Mouse (Mus musculus) MEL (cell line): ENCODE data around the gene Slc25a17. TPM values are rescaled to one million over a fixed set of nuclear protein-coding genes. Genes with fewer than 3 reads are reported as not detected.

ENCODE experiments used
- DNase-seq: peaks from one replicate; pipeline ENCODE4 v3.0.0; 2011; ENCODE audit warnings: low read depth, low spot score
- H3K27ac ChIP-seq: 2 replicates; pipeline ENCODE4 v1.5.1; 2012; ENCODE audit warnings: low read depth, mild to moderate bottlenecking, control low read depth, low read length, moderate library complexity; ENCODE audit not compliant: control insufficient read depth
- H3K27me3 ChIP-seq, 2 experiments: fragments of 150-350 bp in 1 of 2; sonication (generic) in 1 of 2; 2 replicates each; pipeline ENCODE4 v1.6.1; 2012; ENCODE audit warnings: low read length in 2 of 2, mild to moderate bottlenecking in 2 of 2, improper control_type of control experiment in 1 of 2, moderate library complexity in 1 of 2; ENCODE audit not compliant: insufficient read depth in 2 of 2, control insufficient read depth in 1 of 2
- H3K36me3 ChIP-seq, 2 experiments: 2 replicates each; pipeline ENCODE4 v1.6.1; 2012 to 2014; ENCODE audit warnings: low read length in 2 of 2, improper control_type of control experiment in 1 of 2, inconsistent platforms in 1 of 2, mild to moderate bottlenecking in 1 of 2; ENCODE audit not compliant: insufficient read depth in 2 of 2, control insufficient read depth in 1 of 2
- H3K4me1 ChIP-seq, 2 experiments: fragments of 150-350 bp in 1 of 2; sonication (generic) in 1 of 2; 2 replicates each; pipeline ENCODE4 v1.6.1; 2012; ENCODE audit warnings: low read length in 2 of 2, improper control_type of control experiment in 1 of 2, mild to moderate bottlenecking in 1 of 2; ENCODE audit not compliant: insufficient read depth in 2 of 2, control insufficient read depth in 1 of 2
- H3K4me3 ChIP-seq, 2 experiments: fragments of 150-350 bp in 1 of 2; sonication (generic) in 1 of 2; 2 replicates each; pipeline ENCODE4 v1.5.1; 2012; ENCODE audit warnings: low read depth in 2 of 2, low read length in 2 of 2, mild to moderate bottlenecking in 2 of 2, moderate library complexity in 2 of 2, control low read depth in 1 of 2, improper control_type of control experiment in 1 of 2; ENCODE audit not compliant: control insufficient read depth in 1 of 2, insufficient read depth in 1 of 2
- H3K79me2 ChIP-seq: 2 replicates; pipeline ENCODE4 v1.6.1; 2012; ENCODE audit warnings: mild to moderate bottlenecking, low read length, moderate library complexity; ENCODE audit not compliant: control insufficient read depth, poor library complexity, insufficient read depth
- H3K9ac ChIP-seq: 2 replicates; pipeline ENCODE4 v1.6.1; 2012; ENCODE audit warnings: low read depth, mild to moderate bottlenecking, control low read depth, low read length, moderate library complexity; ENCODE audit not compliant: control insufficient read depth, poor library complexity, severe bottlenecking
- H3K9me3 ChIP-seq: fragments of 150-350 bp; sonication (generic); replicated peaks from 2 replicates; pipeline ENCODE4 v1.6.1; 2012; ENCODE audit warnings: mild to moderate bottlenecking, low read length, improper control_type of control experiment, moderate library complexity; ENCODE audit not compliant: insufficient read depth
- CHD1 ChIP-seq: IDR thresholded peaks from 2 replicates; pipeline ENCODE4 v1.6.1; 2012; ENCODE audit warnings: low read depth, mild to moderate bottlenecking, inconsistent platforms, low read length, improper control_type of control experiment
- CTCF ChIP-seq, 3 experiments: IDR thresholded peaks in 2 of 3; conservative IDR thresholded peaks in 1 of 3; 2 replicates each; pipeline ENCODE4 v1.5.1; 2011 to 2012; ENCODE audit warnings: low read length in 3 of 3, low read depth in 2 of 3, mild to moderate bottlenecking in 2 of 3, improper control_type of control experiment in 1 of 3, inconsistent platforms in 1 of 3, mixed read lengths in 1 of 3, moderate library complexity in 1 of 3; ENCODE audit not compliant: control insufficient read depth in 1 of 3, insufficient read depth in 1 of 3, poor library complexity in 1 of 3, severe bottlenecking in 1 of 3
- E2F4 ChIP-seq: IDR thresholded peaks from 2 replicates; pipeline ENCODE4 v1.6.1; 2011; ENCODE audit warnings: low read depth, low read length, improper control_type of control experiment, borderline replicate concordance
- EP300 ChIP-seq, 2 experiments: IDR thresholded peaks; 2 replicates each; pipeline ENCODE4 v1.6.1; 2011; ENCODE audit warnings: improper control_type of control experiment in 2 of 2, low read length in 2 of 2, low read depth in 1 of 2, mild to moderate bottlenecking in 1 of 2
- ETS1 ChIP-seq: IDR thresholded peaks from 2 replicates; pipeline ENCODE4 v1.6.1; 2012; ENCODE audit warnings: low read depth, mild to moderate bottlenecking, inconsistent platforms, low read length, improper control_type of control experiment, moderate library complexity
- GABPA ChIP-seq: IDR thresholded peaks from 2 replicates; pipeline ENCODE4 v1.6.1; 2012; ENCODE audit warnings: low read depth, mild to moderate bottlenecking, inconsistent platforms, low read length, improper control_type of control experiment, moderate library complexity
- GATA1 ChIP-seq: IDR thresholded peaks from 2 replicates; pipeline ENCODE4 v1.6.1; 2011; ENCODE audit warnings: low read depth, low read length, improper control_type of control experiment
- KAT2A ChIP-seq: conservative IDR thresholded peaks from 2 replicates; pipeline ENCODE4 v1.6.1; 2012; ENCODE audit warnings: low read depth, low read length, improper control_type of control experiment, inconsistent platforms
- MAFK ChIP-seq: IDR thresholded peaks from 2 replicates; pipeline ENCODE4 v1.6.1; 2011; ENCODE audit warnings: low read depth, mild to moderate bottlenecking, low read length, improper control_type of control experiment, borderline replicate concordance
- MAX ChIP-seq: IDR thresholded peaks from 2 replicates; pipeline ENCODE4 v1.6.1; 2011; ENCODE audit warnings: low read length, improper control_type of control experiment
- MAZ ChIP-seq: IDR thresholded peaks from 2 replicates; pipeline ENCODE4 v1.6.1; 2012; ENCODE audit warnings: low read depth, mild to moderate bottlenecking, inconsistent platforms, low read length, improper control_type of control experiment
- MXI1 ChIP-seq: IDR thresholded peaks from 2 replicates; pipeline ENCODE4 v1.6.1; 2011; ENCODE audit warnings: mild to moderate bottlenecking, low read depth, low read length, improper control_type of control experiment
- MYB ChIP-seq: IDR thresholded peaks from 2 replicates; pipeline ENCODE4 v1.6.1; 2011; ENCODE audit warnings: mild to moderate bottlenecking, low read depth, low read length, improper control_type of control experiment
- NELFE ChIP-seq: IDR thresholded peaks from 2 replicates; pipeline ENCODE4 v1.6.1; 2011; ENCODE audit warnings: low read depth, low read length, improper control_type of control experiment
- NRF1 ChIP-seq: IDR thresholded peaks from 2 replicates; pipeline ENCODE4 v1.6.1; 2014; ENCODE audit warnings: low read depth, mild to moderate bottlenecking, inconsistent platforms, low read length, improper control_type of control experiment, moderate library complexity; ENCODE audit not compliant: poor library complexity, insufficient read depth, severe bottlenecking
- POLR2A ChIP-seq, 2 experiments: IDR thresholded peaks; 2 replicates each; pipeline ENCODE4 v1.6.1; 2011 to 2012; ENCODE audit warnings: low read length in 2 of 2, mild to moderate bottlenecking in 2 of 2, control low read depth in 1 of 2, improper control_type of control experiment in 1 of 2, low read depth in 1 of 2, moderate library complexity in 1 of 2; ENCODE audit not compliant: control insufficient read depth in 1 of 2, insufficient read depth in 1 of 2, poor library complexity in 1 of 2
- POLR2AphosphoS2 ChIP-seq: IDR thresholded peaks from 2 replicates; pipeline ENCODE4 v1.6.1; 2011; ENCODE audit warnings: low read length, improper control_type of control experiment
- RAD21 ChIP-seq: IDR thresholded peaks from 2 replicates; pipeline ENCODE4 v1.6.1; 2011; ENCODE audit warnings: mild to moderate bottlenecking, low read depth, low read length, improper control_type of control experiment
- TCF12 ChIP-seq: IDR thresholded peaks from 2 replicates; pipeline ENCODE4 v1.6.1; 2014; ENCODE audit warnings: low read depth, mild to moderate bottlenecking, inconsistent platforms, low read length, improper control_type of control experiment, moderate library complexity
- UBTF ChIP-seq: IDR thresholded peaks from 2 replicates; pipeline ENCODE4 v1.6.1; 2012; ENCODE audit warnings: low read depth, mild to moderate bottlenecking, inconsistent platforms, low read length, improper control_type of control experiment, moderate library complexity, borderline replicate concordance; ENCODE audit not compliant: insufficient read depth
- USF2 ChIP-seq, 2 experiments: IDR thresholded peaks; 2 replicates each; pipeline ENCODE4 v1.6.1; 2011 to 2012; ENCODE audit warnings: improper control_type of control experiment in 2 of 2, low read length in 2 of 2, borderline replicate concordance in 1 of 2, inconsistent platforms in 1 of 2, low read depth in 1 of 2, mild to moderate bottlenecking in 1 of 2; ENCODE audit not compliant: insufficient read depth in 1 of 2
- ZKSCAN1 ChIP-seq: IDR thresholded peaks from 2 replicates; pipeline ENCODE4 v1.6.1; 2012; ENCODE audit warnings: low read depth, mild to moderate bottlenecking, inconsistent platforms, low read length, improper control_type of control experiment, moderate library complexity
- ZNF384 ChIP-seq: IDR thresholded peaks from 2 replicates; pipeline ENCODE4 v1.6.1; 2012; ENCODE audit warnings: low read depth, mild to moderate bottlenecking, inconsistent platforms, low read length, improper control_type of control experiment
- polyA plus RNA-seq, 2 experiments: library from polyadenylated mRNA; stranded (reverse) in 1 of 2; unstranded in 1 of 2; fragments of >175 nt in 1 of 2; fragments of >200 nt in 1 of 2; gene quantifications; 2 replicates each; pipeline versions ENCODE4 v1.2.1 to v1.2.4; 2012; ENCODE audit warnings: low replicate concordance in 2 of 2, low read depth in 1 of 2; ENCODE audit not compliant: insufficient read length in 2 of 2, insufficient read depth in 1 of 2, missing spikeins in 1 of 2
- total RNA-seq: library from RNA; depleted of rRNA; stranded (reverse); fragments of 300-350 nt; gene quantifications from 2 replicates; pipeline ENCODE4 v1.2.3, GENCODE M21; 2012

Slc25a17 gene
- total and polyA plus RNA-seq, 3 experiments: 40.6 to 64.1 TPM; not detected in 1

DNA sequence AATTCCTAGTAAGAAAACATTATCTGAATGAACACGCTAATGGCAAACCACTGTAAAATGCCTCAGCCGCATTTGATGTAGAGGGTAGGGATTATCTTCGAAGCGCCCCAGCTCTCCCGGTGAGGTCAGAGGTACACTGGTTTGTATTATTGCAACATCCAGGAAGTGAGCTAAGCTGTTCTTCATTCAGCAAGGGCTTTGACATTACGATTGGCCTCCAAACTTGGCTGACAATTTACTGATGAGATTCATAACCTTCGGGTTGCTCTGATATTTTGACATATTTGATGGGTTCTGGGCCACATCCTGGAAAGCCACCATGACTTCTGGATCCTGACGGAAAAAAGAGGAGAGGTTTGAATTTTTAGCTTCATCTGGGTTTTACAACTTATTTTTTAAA lies 4.6 kb upstream of the Slc25a17 start:
- TF ChIP-seq KAT2A: no peak
- no peak for TF ChIP-seq GATA1
- no peak for TF ChIP-seq GABPA
- TF ChIP-seq NRF1: no peak
- H3K27ac ChIP-seq: no peak overlapping the region
- peaks cover 3% of the 10 kb centered on the region in 2 experiments; a peak in 3 of 4 replicates for H3K4me1 ChIP-seq
- peaks cover 17 to 42% of the 10 kb centered on the region in 2 experiments for H3K36me3 ChIP-seq
- no peak for DNase-seq
- no peak overlapping the region for H3K4me3 ChIP-seq
- H3K79me2 ChIP-seq: peaks cover 3% of the 10 kb centered on the region
- H3K9ac ChIP-seq: no peak overlapping the region
- H3K27me3 ChIP-seq: no peaks in the 10 kb centered on the region
- no peaks in the 10 kb centered on the region for H3K9me3 ChIP-seq

DNA sequence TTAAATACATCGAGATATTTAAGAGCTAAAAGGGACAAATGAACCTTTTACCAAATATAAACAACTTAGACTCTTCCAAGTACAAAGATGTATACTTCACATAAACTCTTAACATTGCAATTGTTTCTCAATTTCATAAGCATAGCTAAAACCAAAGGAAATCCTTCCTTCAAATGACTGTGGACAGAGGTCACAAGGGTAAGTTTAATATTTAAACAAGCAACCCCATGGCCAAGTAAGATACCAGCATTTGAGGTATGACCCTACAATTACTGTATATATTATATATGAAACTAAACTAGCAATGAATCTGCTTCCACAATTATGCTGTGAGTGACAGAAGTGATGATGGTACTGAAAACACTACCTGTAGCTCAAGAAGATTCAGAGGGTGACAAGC lies 3.7 kb upstream of the Slc25a17 start:
- H3K4me1 ChIP-seq: peaks cover 5 to 6% of the 10 kb centered on the region in 2 experiments
- no peak overlapping the region for H3K9ac ChIP-seq
- no peak overlapping the region for H3K27ac ChIP-seq
- H3K27me3 ChIP-seq: no peaks in the 10 kb centered on the region
- H3K4me3 ChIP-seq: no peak overlapping the region
- H3K36me3 ChIP-seq: peaks cover 22 to 38% of the 10 kb centered on the region in 2 experiments
- peaks cover 6% of the 10 kb centered on the region for H3K79me2 ChIP-seq
- H3K9me3 ChIP-seq: no peaks in the 10 kb centered on the region
- no peak for TF ChIP-seq TCF12
- TF ChIP-seq ZNF384: no peak
- TF ChIP-seq UBTF: no peak
- no peak for TF ChIP-seq MAFK
- TF ChIP-seq MYB: no peak
- no peak for TF ChIP-seq NELFE
- TF ChIP-seq RAD21: no peak
- no peak for TF ChIP-seq USF2 (IDR thresholded peaks at IDR 0.05; ENCODE audit: borderline replicate concordance in 1 of 2, insufficient read depth in 1 of 2, low read depth in 1 of 2, low read length in 2 of 2)
- TF ChIP-seq POLR2AphosphoS2: no peak
- no peak for TF ChIP-seq POLR2A (IDR thresholded peaks at IDR 0.05; ENCODE audit: control insufficient read depth in 1 of 2, insufficient read depth in 1 of 2, low read depth in 1 of 2, low read length in 2 of 2, poor library complexity in 1 of 2)
- TF ChIP-seq CTCF (IDR thresholded peaks at IDR 0.05 in 2 of 3, conservative IDR thresholded peaks at IDR 0.05 in 1 of 3; ENCODE audit: control insufficient read depth in 1 of 3, insufficient read depth in 1 of 3, low read depth in 2 of 3, low read length in 3 of 3, poor library complexity in 1 of 3, severe bottlenecking in 1 of 3): no peak
- no peak for TF ChIP-seq MAX
- TF ChIP-seq ETS1: no peak
- TF ChIP-seq EP300 (IDR thresholded peaks at IDR 0.05; ENCODE audit: low read depth in 1 of 2, low read length in 2 of 2): no peak
- no peak for TF ChIP-seq E2F4
- TF ChIP-seq MXI1: no peak
- TF ChIP-seq CHD1: no peak
- no peak for TF ChIP-seq MAZ
- TF ChIP-seq ZKSCAN1: no peak
- DNase-seq: no peak
